Mouse (Mus musculus) stomach, postnatal 0 days (tissue): ENCODE measurements around the gene Rab11fip5.

Experiments used
- CTCF ChIP-seq: IDR thresholded peaks from 2 replicates; pipeline ENCODE4 v1.5.1; 2016; ENCODE audit warnings: antibody characterized with exemption, low read depth, mild to moderate bottlenecking, moderate library complexity
- EP300 ChIP-seq: optimal IDR thresholded peaks from 2 replicates; pipeline ENCODE3; 2016; ENCODE audit warnings: antibody characterized with exemption

DNA sequence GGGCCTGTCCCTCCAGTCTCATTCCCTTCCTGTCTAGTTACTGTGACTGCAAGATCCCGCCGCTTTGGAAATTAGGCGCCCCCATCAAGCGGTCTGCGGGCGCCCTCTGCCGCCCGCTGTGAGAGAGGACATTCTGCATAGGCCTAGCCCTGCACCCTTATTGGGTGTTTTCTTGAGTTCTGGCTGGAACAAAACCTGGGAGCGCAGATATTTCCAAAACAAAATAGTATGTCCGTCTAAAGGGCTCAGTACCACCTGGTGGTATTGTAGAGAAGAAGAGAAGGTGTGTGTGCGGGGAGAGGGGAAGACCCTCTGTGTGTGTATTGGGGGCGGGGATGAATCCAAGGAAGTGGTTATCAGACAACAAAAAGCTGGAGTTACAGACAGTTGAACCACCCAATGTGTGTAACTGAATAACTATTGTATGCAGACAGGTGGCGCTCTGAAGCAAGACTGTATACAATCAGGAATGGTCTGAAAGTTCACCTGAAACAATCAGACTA lies 36.4 kb upstream of the Rab11fip5 start:
- TF ChIP-seq EP300 (no peak), CTCF (peak; percentile 83)
